Mouse (Mus musculus) left cerebral cortex, postnatal 36 days (tissue): Measurements from ENCODE around the gene Pla2g3. TPM values are rescaled to one million over a fixed set of nuclear protein-coding genes. Genes with fewer than 3 reads are reported as not detected.

ENCODE experiments used
- DNase-seq, 2 experiments: peaks; one replicate each; pipeline ENCODE4 v3.0.0; 2021 to 2022; ENCODE audit warnings: low spot score in 2 of 2, mixed read lengths in 1 of 2
- intact Hi-C: fragments of 180-260 bp; cut with DNase I; formaldehyde crosslinking; loops from one replicate; pipeline ENCODE4 v1.15.1; 2025
- total RNA-seq, 2 experiments: library from RNA; stranded (reverse); gene quantifications; 2 replicates each; pipeline ENCODE4 v1.2.3; 2021

The Pla2g3 gene
- total RNA-seq, 2 experiments from 2014 or later: 2.3 to 4.9 TPM

- no peak for DNase-seq
- intact Hi-C loops: no loop called here
Measured at GRCm38 (mm10) chr11:3516859-3517845, 29.1 kb downstream of the Pla2g3 start.

- DNase-seq: no peak
- intact Hi-C loops: no loop called here
Measured at GRCm38 (mm10) chr11:3517846-3518732, 30.0 kb downstream of the Pla2g3 start.

GRCm38 (mm10) chr11:3519051-3519726 lies 31.1 kb downstream of the Pla2g3 start:
- DNase-seq: no peak
- intact Hi-C loops: no loop called here

GRCm38 (mm10) chr11:3519756-3520398 lies 31.8 kb downstream of the Pla2g3 start:
- intact Hi-C loops: no loop called here
- DNase-seq: no peak

GRCm38 (mm10) chr11:3520919-3521318 lies 32.8 kb downstream of the Pla2g3 start:
- DNase-seq: no peak
- intact Hi-C loops: no loop called here

- intact Hi-C loops: no loop called here
- DNase-seq: no peak
Measured at GRCm38 (mm10) chr11:3521339-3522224, 33.5 kb downstream of the Pla2g3 start.

- intact Hi-C loops: no loop called here
- no peak for DNase-seq
Measured at GRCm38 (mm10) chr11:3522285-3523000, 34.4 kb downstream of the Pla2g3 start.

GRCm38 (mm10) chr11:3523840-3524582 lies 35.9 kb downstream of the Pla2g3 start:
- no peak for DNase-seq
- intact Hi-C loops: no loop called here

- DNase-seq: no peak
- intact Hi-C loops: no loop called here
Measured at GRCm38 (mm10) chr11:3525560-3525959, 37.5 kb downstream of the Pla2g3 start.

GRCm38 (mm10) chr11:3526207-3526606 lies 38.1 kb downstream of the Pla2g3 start:
- DNase-seq: no peak
- intact Hi-C loops: no loop called here

GRCm38 (mm10) chr11:3526979-3527738 lies 39.1 kb downstream of the Pla2g3 start:
- intact Hi-C loops: no loop called here
- no peak for DNase-seq

- no peak for DNase-seq
- intact Hi-C loops: no loop called here
Measured at GRCm38 (mm10) chr11:3527766-3528165, 39.7 kb downstream of the Pla2g3 start.

GRCm38 (mm10) chr11:3528208-3528607 lies 40.1 kb downstream of the Pla2g3 start:
- no peak for DNase-seq
- intact Hi-C loops: no loop called here

GRCm38 (mm10) chr11:3529476-3530252 lies 41.6 kb downstream of the Pla2g3 start:
- DNase-seq: no peak
- intact Hi-C loops: loop anchor here (10.0 kb wide), 1 partner anchor 385 kb away; the partner anchor contains the start of gene Slc35e4

GRCm38 (mm10) chr11:3530731-3531130 lies 42.6 kb downstream of the Pla2g3 start:
- no peak for DNase-seq
- intact Hi-C loops: loop anchor here (10.0 kb wide), 1 partner anchor 384 kb away; the partner anchor contains the start of gene Slc35e4
